Mouse (Mus musculus): ENCODE data around the gene Sec62. TPM values are rescaled to one million over a fixed set of nuclear protein-coding genes. Genes with fewer than 3 reads are reported as not detected.

Gene Sec62
- total and polyA plus RNA-seq, 2 experiments from 2014 or later, result 17.7 to 76.0 TPM

- peak; percentile 30 for DNase-seq (ENCODE audit: low spot score)
- Histone ChIP-seq H3K4me1 (ENCODE audit: control insufficient read depth, insufficient read depth) (peaks cover 6% of the 10 kb centered on the region; the same call in 1 of the 2 replicates), H3K27ac (ENCODE audit: low read depth) (peak overlapping the region; percentile 92), H3K27me3 (ENCODE audit: control insufficient read depth, insufficient read depth, low read length) (no peaks in the 10 kb centered on the region), H3K36me3 (replicated peaks; ENCODE audit: control insufficient read depth, insufficient read depth, low read length) (no peaks in the 10 kb centered on the region), H3K4me3 (ENCODE audit: low read depth, low read length) (peak overlapping the region; percentile 98), H3K9ac (replicated peaks; ENCODE audit: low read depth, low read length) (peak overlapping the region; percentile 100), H3K9me3 (replicated peaks; ENCODE audit: control insufficient read depth, low read length) (no peaks in the 10 kb centered on the region), H3K4me2 (ENCODE audit: low read depth, low read length) (peak overlapping the region; percentile 93)
- TF ChIP-seq CTCF (IDR thresholded peaks at IDR 0.05; ENCODE audit: low read depth) (no peak), EP300 (IDR thresholded peaks at IDR 0.05; ENCODE audit: low read depth) (no peak)
- WGBS, result under 1% methylated on average over 69 of the region's 75 CpGs
- peak; percentile 81 for ATAC-seq (ENCODE audit: insufficient read depth, low read depth)
Observed at GRCm38 (mm10) chr3:30793403-30794221, 937 bp downstream of the Sec62 start.

GRCm38 (mm10) chr3:30802171-30802570 lies 9.5 kb downstream of the Sec62 start:
- DNase-seq (ENCODE audit: low spot score), result no peak
- Histone ChIP-seq H3K9ac (replicated peaks; ENCODE audit: low read depth, low read length) (no peak overlapping the region), H3K4me1 (ENCODE audit: control insufficient read depth, insufficient read depth) (no peaks in the 10 kb centered on the region), H3K27ac (ENCODE audit: low read depth) (no peak overlapping the region), H3K27me3 (ENCODE audit: control insufficient read depth, insufficient read depth, low read length) (no peaks in the 10 kb centered on the region), H3K4me2 (ENCODE audit: low read depth, low read length) (no peak overlapping the region), H3K9me3 (replicated peaks; ENCODE audit: control insufficient read depth, low read length) (no peaks in the 10 kb centered on the region), H3K36me3 (replicated peaks; ENCODE audit: control insufficient read depth, insufficient read depth, low read length) (peaks cover 36% of the 10 kb centered on the region), H3K4me3 (ENCODE audit: low read depth, low read length) (no peak overlapping the region)
- WGBS, result 81% methylated on average over 3 of the region's 3 CpGs
- TF ChIP-seq EP300 (IDR thresholded peaks at IDR 0.05; ENCODE audit: low read depth) (no peak), CTCF (IDR thresholded peaks at IDR 0.05; ENCODE audit: low read depth) (no peak)
- no peak for ATAC-seq (ENCODE audit: insufficient read depth, low read depth)

GRCm38 (mm10) chr3:30812881-30813280 lies 20.2 kb downstream of the Sec62 start:
- Histone ChIP-seq H3K27ac (ENCODE audit: low read depth) (no peak overlapping the region), H3K4me1 (ENCODE audit: control insufficient read depth, insufficient read depth) (no peaks in the 10 kb centered on the region), H3K9me3 (replicated peaks; ENCODE audit: control insufficient read depth, low read length) (no peaks in the 10 kb centered on the region), H3K27me3 (ENCODE audit: control insufficient read depth, insufficient read depth, low read length) (no peaks in the 10 kb centered on the region), H3K4me3 (ENCODE audit: low read depth, low read length) (no peak overlapping the region), H3K36me3 (replicated peaks; ENCODE audit: control insufficient read depth, insufficient read depth, low read length) (peaks cover 53% of the 10 kb centered on the region), H3K9ac (replicated peaks; ENCODE audit: low read depth, low read length) (no peak overlapping the region), H3K4me2 (ENCODE audit: low read depth, low read length) (no peak overlapping the region)
- no peak for TF ChIP-seq EP300 (IDR thresholded peaks at IDR 0.05; ENCODE audit: low read depth)
- TF ChIP-seq CTCF (IDR thresholded peaks at IDR 0.05; ENCODE audit: low read depth), result no peak
- ATAC-seq (ENCODE audit: insufficient read depth, low read depth) (peak; percentile 39; the same call in 1 of the 2 replicates), DNase-seq (ENCODE audit: low spot score) (peak; percentile 15)
- WGBS, result 39% methylated on average over 3 of the region's 3 CpGs

DNA sequence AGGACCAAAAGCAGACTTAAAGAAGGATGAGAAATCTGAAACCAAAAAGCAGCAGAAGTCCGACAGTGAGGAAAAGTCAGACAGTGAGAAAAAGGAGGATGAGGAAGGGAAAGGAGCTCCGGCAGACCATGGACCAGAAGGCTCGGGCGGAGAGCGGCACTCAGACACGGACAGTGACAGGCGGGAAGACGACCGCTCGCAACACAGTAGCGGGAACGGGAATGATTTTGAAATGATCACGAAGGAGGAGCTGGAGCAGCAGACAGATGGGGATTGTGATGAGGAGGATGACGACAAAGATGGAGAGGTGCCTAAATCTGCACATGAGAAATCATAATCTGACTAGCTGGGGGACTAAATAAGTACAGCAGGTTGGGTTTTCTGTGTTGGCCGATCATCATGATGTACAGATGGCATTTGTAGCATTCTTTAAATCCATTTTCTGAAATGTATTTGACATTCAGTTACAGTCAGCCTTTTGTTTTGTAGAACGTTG lies 26.0 kb downstream of the Sec62 start:
- Histone ChIP-seq H3K4me1 (ENCODE audit: control insufficient read depth, insufficient read depth) (no peaks in the 10 kb centered on the region), H3K27ac (ENCODE audit: low read depth) (no peak overlapping the region), H3K36me3 (replicated peaks; ENCODE audit: control insufficient read depth, insufficient read depth, low read length) (peaks cover 60% of the 10 kb centered on the region), H3K9me3 (replicated peaks; ENCODE audit: control insufficient read depth, low read length) (no peaks in the 10 kb centered on the region), H3K4me3 (ENCODE audit: low read depth, low read length) (no peak overlapping the region), H3K9ac (replicated peaks; ENCODE audit: low read depth, low read length) (no peak overlapping the region), H3K4me2 (ENCODE audit: low read depth, low read length) (no peak overlapping the region), H3K27me3 (ENCODE audit: control insufficient read depth, insufficient read depth, low read length) (no peaks in the 10 kb centered on the region)
- TF ChIP-seq CTCF (IDR thresholded peaks at IDR 0.05; ENCODE audit: low read depth), result no peak
- TF ChIP-seq EP300 (IDR thresholded peaks at IDR 0.05; ENCODE audit: low read depth), result no peak
- ATAC-seq (ENCODE audit: insufficient read depth, low read depth), result no peak
- no peak for DNase-seq (ENCODE audit: low spot score)
- 92% methylated on average over 16 of the region's 16 CpGs for WGBS

GRCm38 (mm10) chr3:30822163-30822562 lies 29.5 kb downstream of the Sec62 start:
- Histone ChIP-seq H3K9me3 (replicated peaks; ENCODE audit: control insufficient read depth, low read length) (no peaks in the 10 kb centered on the region), H3K27me3 (ENCODE audit: control insufficient read depth, insufficient read depth, low read length) (no peaks in the 10 kb centered on the region), H3K27ac (ENCODE audit: low read depth) (no peak overlapping the region), H3K4me1 (ENCODE audit: control insufficient read depth, insufficient read depth) (no peaks in the 10 kb centered on the region), H3K9ac (replicated peaks; ENCODE audit: low read depth, low read length) (no peak overlapping the region), H3K36me3 (replicated peaks; ENCODE audit: control insufficient read depth, insufficient read depth, low read length) (peaks cover 38% of the 10 kb centered on the region), H3K4me2 (ENCODE audit: low read depth, low read length) (no peak overlapping the region), H3K4me3 (ENCODE audit: low read depth, low read length) (no peak overlapping the region)
- ATAC-seq (ENCODE audit: insufficient read depth, low read depth) (no peak), DNase-seq (ENCODE audit: low spot score) (no peak)
- TF ChIP-seq EP300 (IDR thresholded peaks at IDR 0.05; ENCODE audit: low read depth) (no peak), CTCF (IDR thresholded peaks at IDR 0.05; ENCODE audit: low read depth) (no peak)
- WGBS, result 81% methylated on average over 8 of the region's 8 CpGs
